Mouse (Mus musculus): Measurements from ENCODE around the gene Ebf1. TPM values are rescaled to one million over a fixed set of nuclear protein-coding genes. Genes with fewer than 3 reads are reported as not detected.
A peak's percentile ranks its signal among the peaks of the same experiment; 100 is the strongest.

Ebf1 gene
- total RNA-seq, 2 experiments from 2014 or later: 16.8 to 30.3 TPM

- DNase-seq: no peak
These were observed 86.8 kb downstream of the Ebf1 start for GRCm38 (mm10) chr11:44703951-44704350.

GRCm38 (mm10) chr11:44705811-44706210 lies 88.7 kb downstream of the Ebf1 start:
- DNase-seq: no peak

- DNase-seq: no peak
These were observed 89.3 kb downstream of the Ebf1 start for GRCm38 (mm10) chr11:44706386-44706785.

- no peak for DNase-seq
These were observed 90.5 kb downstream of the Ebf1 start for GRCm38 (mm10) chr11:44707381-44708289.

GRCm38 (mm10) chr11:44708290-44708685 lies 91.2 kb downstream of the Ebf1 start:
- no peak for DNase-seq

- DNase-seq: no peak
These were observed 92.0 kb downstream of the Ebf1 start for GRCm38 (mm10) chr11:44709073-44709618.

- DNase-seq: no peak
These were observed 92.8 kb downstream of the Ebf1 start for GRCm38 (mm10) chr11:44709869-44710460.

- DNase-seq: no peak
These were observed 93.7 kb downstream of the Ebf1 start for GRCm38 (mm10) chr11:44710861-44711260.

- DNase-seq: no peak
These were observed 97.1 kb downstream of the Ebf1 start for GRCm38 (mm10) chr11:44714188-44714587.

- peak; percentile 7 to 40 for DNase-seq
These were observed 98.7 kb downstream of the Ebf1 start for GRCm38 (mm10) chr11:44715776-44716175.

- peak in 1 of 2 experiments; percentile 18 for DNase-seq
These were observed 99.8 kb downstream of the Ebf1 start for GRCm38 (mm10) chr11:44716928-44717327.

- no peak for DNase-seq
These were observed 100.5 kb downstream of the Ebf1 start for GRCm38 (mm10) chr11:44717636-44718035.

- DNase-seq: no peak
These were observed 104.9 kb downstream of the Ebf1 start for GRCm38 (mm10) chr11:44721976-44722375.

- no peak for DNase-seq
These were observed 106.9 kb downstream of the Ebf1 start for GRCm38 (mm10) chr11:44723950-44724502.

GRCm38 (mm10) chr11:44725732-44726131 lies 108.6 kb downstream of the Ebf1 start:
- DNase-seq: no peak

GRCm38 (mm10) chr11:44727376-44727775 lies 110.3 kb downstream of the Ebf1 start:
- no peak for DNase-seq

- no peak for DNase-seq
These were observed 110.7 kb downstream of the Ebf1 start for GRCm38 (mm10) chr11:44727821-44728220.

- no peak for DNase-seq
These were observed 111.2 kb downstream of the Ebf1 start for GRCm38 (mm10) chr11:44728271-44728670.

- no peak for DNase-seq
These were observed 112.8 kb downstream of the Ebf1 start for GRCm38 (mm10) chr11:44729931-44730330.

- no peak for DNase-seq
These were observed 114.6 kb downstream of the Ebf1 start for GRCm38 (mm10) chr11:44731763-44732162.

GRCm38 (mm10) chr11:44733276-44733675 lies 116.2 kb downstream of the Ebf1 start:
- DNase-seq: no peak

GRCm38 (mm10) chr11:44738046-44738445 lies 120.9 kb downstream of the Ebf1 start:
- no peak for DNase-seq

GRCm38 (mm10) chr11:44738820-44739219 lies 121.7 kb downstream of the Ebf1 start:
- DNase-seq: peak; percentile 6 to 18

All from adrenal gland, postnatal 36 days (tissue).